Mouse (Mus musculus) neural tube, embryonic 13.5 days (tissue): ENCODE results near the gene Rtn2. TPM values are rescaled to one million over a fixed set of nuclear protein-coding genes. Genes with fewer than 3 reads are reported as not detected.
A peak's percentile ranks its signal among the peaks of the same experiment; 100 is the strongest.

ENCODE experiments used
- ATAC-seq: fragments of 200-750 bp; cut with Nextera tagmentation; 2 replicates; pipeline ENCODE4 v1.8.0; 2017; ENCODE audit warnings: low read depth, mild to moderate bottlenecking, moderate TSS enrichment, moderate library complexity
- H3K27ac ChIP-seq: fragments of 300-500 bp; sonication (generic); replicated peaks from 2 replicates; pipeline ENCODE4 v1.5.1; 2015; ENCODE audit warnings: moderate library complexity, mild to moderate bottlenecking, inconsistent platforms
- H3K27me3 ChIP-seq: fragments of 300-500 bp; sonication (generic); 2 replicates; pipeline ENCODE4 v1.6.1; 2015; ENCODE audit warnings: mild to moderate bottlenecking, inconsistent platforms
- H3K36me3 ChIP-seq: fragments of 300-500 bp; sonication (generic); 2 replicates; pipeline ENCODE4 v1.6.1; 2015; ENCODE audit warnings: mild to moderate bottlenecking, inconsistent platforms
- H3K4me1 ChIP-seq: fragments of 300-500 bp; sonication (generic); replicated peaks from 2 replicates; pipeline ENCODE4 v1.6.1; 2015; ENCODE audit warnings: inconsistent platforms
- H3K4me2 ChIP-seq: fragments of 300-500 bp; sonication (generic); 2 replicates; pipeline ENCODE4 v1.6.1; 2015; ENCODE audit warnings: inconsistent platforms, mild to moderate bottlenecking, moderate library complexity
- H3K4me3 ChIP-seq: fragments of 300-500 bp; sonication (generic); 2 replicates; pipeline ENCODE4 v1.5.1; 2015; ENCODE audit warnings: mild to moderate bottlenecking, inconsistent platforms
- H3K9ac ChIP-seq: fragments of 300-500 bp; sonication (generic); 2 replicates; pipeline ENCODE4 v1.6.1; 2015; ENCODE audit warnings: moderate library complexity, mild to moderate bottlenecking, inconsistent platforms
- H3K9me3 ChIP-seq: fragments of 300-500 bp; sonication (generic); 2 replicates; pipeline ENCODE4 v1.6.1; 2016; ENCODE audit warnings: inconsistent platforms
- WGBS: fragments of 180-500 bp; shearing (Covaris S2); methylation state at CpG from one replicate; pipeline ENCODE4 v1.1.7; 2015; 5-methylcytosine and 5-hydroxymethylcytosine counted together
- polyA plus RNA-seq: library from polyadenylated mRNA; unstranded; fragments of >200 nt; fragmentation: Nextera tagmentation; extraction: Ambion mirVana; gene quantifications from 2 replicates; pipeline ENCODE4 v1.2.1, GENCODE M21; 2015

Gene Rtn2
- polyA plus RNA-seq, 1 experiment from 2014 or later, result 117 TPM

- H3K27ac ChIP-seq, result no peak overlapping the region
- H3K9me3 ChIP-seq, result no peaks in the 10 kb centered on the region
- H3K4me3 ChIP-seq, result no peak overlapping the region
- no peak overlapping the region for H3K9ac ChIP-seq
- ATAC-seq, result no peak
- no peak overlapping the region for H3K4me2 ChIP-seq
- 51% methylated on average over 5 of the region's 5 CpGs for WGBS
- peaks cover 13% of the 10 kb centered on the region for H3K4me1 ChIP-seq
- H3K27me3 ChIP-seq, result peaks cover 62% of the 10 kb centered on the region
- H3K36me3 ChIP-seq, result no peaks in the 10 kb centered on the region
These were observed 31.6 kb downstream of the Rtn2 start for GRCm38 (mm10) chr7:19314033-19314432.

GRCm38 (mm10) chr7:19316451-19317161 is 34.2 kb downstream of the Rtn2 start:
- no peak overlapping the region for H3K27ac ChIP-seq
- H3K4me1 ChIP-seq, result peaks cover 16% of the 10 kb centered on the region
- no peak overlapping the region for H3K4me2 ChIP-seq
- no peak overlapping the region for H3K9ac ChIP-seq
- H3K36me3 ChIP-seq, result no peaks in the 10 kb centered on the region
- H3K27me3 ChIP-seq, result peaks cover 57% of the 10 kb centered on the region
- WGBS, result 44% methylated on average over 14 of the region's 14 CpGs
- H3K9me3 ChIP-seq, result no peaks in the 10 kb centered on the region
- ATAC-seq, result no peak
- no peak overlapping the region for H3K4me3 ChIP-seq

- Histone ChIP-seq H3K9ac (no peak overlapping the region), H3K4me3 (no peak overlapping the region), H3K4me2 (no peak overlapping the region), H3K27ac (no peak overlapping the region), H3K36me3 (no peaks in the 10 kb centered on the region), H3K4me1 (peaks cover 16% of the 10 kb centered on the region), H3K9me3 (no peaks in the 10 kb centered on the region), H3K27me3 (peaks cover 52% of the 10 kb centered on the region)
- WGBS, result 71% methylated on average over 2 of the region's 2 CpGs
- ATAC-seq, result no peak
These were observed 35.8 kb downstream of the Rtn2 start for GRCm38 (mm10) chr7:19318201-19318600.

GRCm38 (mm10) chr7:19318676-19319075 is 36.3 kb downstream of the Rtn2 start:
- Histone ChIP-seq H3K27ac (no peak overlapping the region), H3K27me3 (peaks cover 47% of the 10 kb centered on the region), H3K4me3 (no peak overlapping the region), H3K4me1 (peaks cover 16% of the 10 kb centered on the region), H3K9ac (no peak overlapping the region), H3K9me3 (no peaks in the 10 kb centered on the region), H3K4me2 (no peak overlapping the region), H3K36me3 (no peaks in the 10 kb centered on the region)
- ATAC-seq, result no peak
- WGBS, result 81% methylated on average over 7 of the region's 7 CpGs

GRCm38 (mm10) chr7:19319458-19319857 is 37.0 kb downstream of the Rtn2 start:
- no peak overlapping the region for H3K27ac ChIP-seq
- peak; percentile 82 for ATAC-seq
- no peaks in the 10 kb centered on the region for H3K36me3 ChIP-seq
- 21% methylated on average over 9 of the region's 9 CpGs for WGBS
- H3K9me3 ChIP-seq, result no peaks in the 10 kb centered on the region
- peak overlapping the region; percentile 47 for H3K4me3 ChIP-seq
- peaks cover 42% of the 10 kb centered on the region for H3K27me3 ChIP-seq
- H3K4me1 ChIP-seq, result peaks cover 16% of the 10 kb centered on the region
- H3K9ac ChIP-seq, result peak overlapping the region; percentile 67
- H3K4me2 ChIP-seq, result peak overlapping the region; percentile 70

GRCm38 (mm10) chr7:19319906-19320305 is 37.5 kb downstream of the Rtn2 start:
- peak; percentile 93 for ATAC-seq
- no peaks in the 10 kb centered on the region for H3K9me3 ChIP-seq
- peak overlapping the region; percentile 52; the same call in 1 of the 2 replicates for H3K27ac ChIP-seq
- H3K36me3 ChIP-seq, result no peaks in the 10 kb centered on the region
- peak overlapping the region; percentile 67 for H3K9ac ChIP-seq
- H3K4me3 ChIP-seq, result peak overlapping the region; percentile 47
- peaks cover 37% of the 10 kb centered on the region for H3K27me3 ChIP-seq
- WGBS, result under 1% methylated on average over 41 of the region's 41 CpGs
- H3K4me2 ChIP-seq, result peak overlapping the region; percentile 70
- peaks cover 16% of the 10 kb centered on the region for H3K4me1 ChIP-seq

- H3K36me3 ChIP-seq, result no peaks in the 10 kb centered on the region
- H3K9ac ChIP-seq, result 0 out of 2 replicates have a peak overlapping the region, but pooled peaks have one; percentile 55
- peak overlapping the region; percentile 52; the same call in 1 of the 2 replicates for H3K27ac ChIP-seq
- peaks cover 31% of the 10 kb centered on the region for H3K27me3 ChIP-seq
- H3K9me3 ChIP-seq, result no peaks in the 10 kb centered on the region
- WGBS, result 37% methylated on average over 7 of the region's 7 CpGs
- peak overlapping the region; percentile 70 for H3K4me2 ChIP-seq
- no peak for ATAC-seq
- H3K4me1 ChIP-seq, result peaks cover 16% of the 10 kb centered on the region
- H3K4me3 ChIP-seq, result peak overlapping the region; percentile 47; the same call in 1 of the 2 replicates
These were observed 38.2 kb downstream of the Rtn2 start for GRCm38 (mm10) chr7:19320637-19321036.

GRCm38 (mm10) chr7:19321464-19321863 is 39.0 kb downstream of the Rtn2 start:
- WGBS, result 67% methylated on average over 5 of the region's 5 CpGs
- Histone ChIP-seq H3K4me1 (peaks cover 20% of the 10 kb centered on the region), H3K4me3 (no peak overlapping the region), H3K27me3 (peaks cover 27% of the 10 kb centered on the region), H3K4me2 (no peak overlapping the region), H3K9ac (no peak overlapping the region), H3K36me3 (no peaks in the 10 kb centered on the region), H3K27ac (no peak overlapping the region), H3K9me3 (no peaks in the 10 kb centered on the region)
- no peak for ATAC-seq

- no peaks in the 10 kb centered on the region for H3K9me3 ChIP-seq
- no peak overlapping the region for H3K4me3 ChIP-seq
- 58% methylated on average over 9 of the region's 9 CpGs for WGBS
- no peak overlapping the region for H3K27ac ChIP-seq
- ATAC-seq, result no peak
- peaks cover 23% of the 10 kb centered on the region for H3K27me3 ChIP-seq
- H3K4me1 ChIP-seq, result peaks cover 30% of the 10 kb centered on the region
- no peak overlapping the region for H3K9ac ChIP-seq
- H3K4me2 ChIP-seq, result no peak overlapping the region
- no peaks in the 10 kb centered on the region for H3K36me3 ChIP-seq
These were observed 40.1 kb downstream of the Rtn2 start for GRCm38 (mm10) chr7:19322489-19322888.

GRCm38 (mm10) chr7:19324221-19324620 is 41.8 kb downstream of the Rtn2 start:
- Histone ChIP-seq H3K4me1 (peaks cover 34% of the 10 kb centered on the region), H3K4me2 (no peak overlapping the region), H3K27ac (no peak overlapping the region), H3K27me3 (0 out of 2 replicates have a peak, but pooled peaks cover 5% of the 10 kb centered on the region), H3K9ac (no peak overlapping the region), H3K4me3 (no peak overlapping the region), H3K9me3 (no peaks in the 10 kb centered on the region), H3K36me3 (no peaks in the 10 kb centered on the region)
- WGBS, result 82% methylated on average over 11 of the region's 11 CpGs
- ATAC-seq, result no peak

GRCm38 (mm10) chr7:19325262-19326199 is 43.1 kb downstream of the Rtn2 start:
- Histone ChIP-seq H3K4me2 (peak overlapping the region; percentile 72; the same call in 1 of the 2 replicates), H3K4me3 (no peak overlapping the region), H3K27me3 (0 out of 2 replicates have a peak, but pooled peaks cover 5% of the 10 kb centered on the region), H3K36me3 (no peaks in the 10 kb centered on the region), H3K27ac (no peak overlapping the region), H3K9me3 (no peaks in the 10 kb centered on the region), H3K4me1 (peaks cover 24% of the 10 kb centered on the region), H3K9ac (no peak overlapping the region)
- WGBS, result 73% methylated on average over 21 of the region's 21 CpGs
- ATAC-seq, result no peak

GRCm38 (mm10) chr7:19326359-19326758 is 43.9 kb downstream of the Rtn2 start:
- Histone ChIP-seq H3K9ac (peak overlapping the region; percentile 60), H3K27me3 (0 out of 2 replicates have a peak, but pooled peaks cover 5% of the 10 kb centered on the region), H3K9me3 (no peaks in the 10 kb centered on the region), H3K4me2 (peak overlapping the region; percentile 72), H3K36me3 (no peaks in the 10 kb centered on the region), H3K4me3 (peak overlapping the region; percentile 39), H3K4me1 (peaks cover 20% of the 10 kb centered on the region), H3K27ac (peak overlapping the region; percentile 64)
- peak; percentile 46 for ATAC-seq
- WGBS, result 0% methylated on average over 18 of the region's 20 CpGs
